Mouse (Mus musculus): ENCODE data around the gene Qser1.

The Qser1 gene

GRCm38 (mm10) chr2:104817555-104818330, 1.2 kb upstream of the Qser1 start:
- peak; percentile 35 for DNase-seq (ENCODE audit: low read depth, low spot score)

- DNase-seq (ENCODE audit: low read depth, low spot score): peak; percentile 91
Measured at GRCm38 (mm10) chr2:104816866-104817439, 393 bp upstream of the Qser1 start.

DNA sequence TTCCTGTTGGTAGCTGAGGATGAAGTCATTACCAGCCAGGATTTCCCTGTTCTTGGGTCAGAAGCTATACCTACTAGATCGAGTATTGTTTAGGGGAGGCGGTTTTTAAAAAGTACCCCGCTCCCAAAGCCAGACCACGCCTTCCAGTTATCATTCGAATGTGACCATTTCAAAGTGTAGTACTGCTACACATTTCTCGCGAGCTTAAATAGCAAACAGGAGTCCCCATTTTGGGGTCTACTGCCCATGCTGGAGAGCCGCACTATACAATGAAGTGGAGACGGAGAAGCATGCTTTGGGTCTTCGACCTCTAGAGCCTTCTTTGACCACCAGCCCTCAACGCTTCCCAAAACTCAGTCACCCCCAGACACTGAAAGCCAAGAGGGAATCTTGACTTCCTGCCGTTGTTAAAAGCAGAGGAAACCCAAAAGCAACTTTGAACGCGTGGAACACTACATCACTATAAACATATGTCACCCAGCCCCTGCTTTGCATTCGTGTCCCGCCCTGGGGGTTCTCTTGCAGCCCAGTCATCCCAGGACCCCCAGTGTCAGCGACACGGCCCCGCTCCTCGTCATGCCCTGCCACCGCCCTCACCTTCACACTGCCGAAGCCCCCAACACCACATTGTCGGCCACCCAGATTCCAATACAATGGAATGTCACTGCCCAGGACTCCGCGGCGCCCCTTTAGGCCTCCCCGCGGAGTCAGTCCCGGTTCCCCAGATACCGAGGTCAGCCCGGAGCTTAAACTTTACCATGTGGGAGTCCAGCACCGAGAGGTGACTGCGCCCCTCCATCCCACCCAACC, 794 bp downstream of the Qser1 start:
- peak; percentile 58 for DNase-seq (ENCODE audit: low read depth, low spot score)

DNA sequence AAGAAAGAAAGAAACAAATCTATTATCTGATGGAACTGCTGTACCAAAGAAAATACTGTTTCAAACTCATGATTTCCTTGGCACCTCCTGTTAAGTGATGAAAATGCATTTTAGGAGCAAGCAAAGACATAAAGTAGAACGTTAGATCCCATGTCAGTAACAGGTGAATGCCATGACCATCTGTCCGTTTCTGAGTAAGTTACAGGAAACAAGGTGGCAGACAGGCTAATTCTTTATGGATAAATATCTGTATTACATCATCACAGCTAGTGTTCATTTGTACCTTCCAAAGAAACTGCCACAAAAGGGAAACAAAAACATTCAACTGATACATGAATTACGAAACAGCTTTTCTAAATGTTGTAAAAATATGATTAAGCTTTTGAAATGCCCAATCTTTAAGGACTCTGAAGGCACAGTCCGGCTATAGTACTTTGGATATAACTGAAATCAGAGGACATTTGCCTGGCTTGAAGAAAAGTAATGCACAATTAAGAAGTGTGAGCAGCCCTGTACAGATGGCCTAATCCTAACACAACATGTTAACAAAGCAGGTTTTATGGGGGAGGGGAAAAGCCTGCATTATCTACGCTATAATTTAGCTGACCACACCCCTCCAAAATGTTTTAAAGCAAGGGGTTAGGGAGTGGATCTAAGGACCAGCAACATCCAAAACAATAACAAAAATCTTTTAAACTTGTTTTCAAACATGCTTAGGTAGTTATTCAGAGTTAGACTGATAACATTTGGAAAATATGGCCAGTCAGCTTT, 2.2 kb downstream of the Qser1 start:
- DNase-seq (ENCODE audit: low read depth, low spot score): no peak

DNA sequence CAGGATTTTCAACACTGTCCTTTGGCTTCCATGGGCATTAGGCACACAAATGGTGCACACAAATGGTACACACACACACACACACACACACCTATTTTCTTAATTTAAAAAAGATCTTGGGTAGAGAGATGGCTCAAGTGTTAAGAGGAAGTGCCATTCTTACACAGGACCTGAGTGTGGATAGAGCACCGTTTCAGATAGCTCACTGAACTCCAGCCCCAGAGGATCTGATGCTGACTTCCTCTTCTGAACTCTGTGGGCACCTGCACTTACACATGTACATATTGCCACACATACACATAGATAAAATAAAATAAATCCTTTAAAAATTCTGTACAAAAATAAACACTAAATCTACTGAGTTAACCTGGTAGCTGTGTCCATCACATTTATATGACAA, 11.1 kb downstream of the Qser1 start:
- no peak for DNase-seq (ENCODE audit: low read depth, low spot score)

DNA sequence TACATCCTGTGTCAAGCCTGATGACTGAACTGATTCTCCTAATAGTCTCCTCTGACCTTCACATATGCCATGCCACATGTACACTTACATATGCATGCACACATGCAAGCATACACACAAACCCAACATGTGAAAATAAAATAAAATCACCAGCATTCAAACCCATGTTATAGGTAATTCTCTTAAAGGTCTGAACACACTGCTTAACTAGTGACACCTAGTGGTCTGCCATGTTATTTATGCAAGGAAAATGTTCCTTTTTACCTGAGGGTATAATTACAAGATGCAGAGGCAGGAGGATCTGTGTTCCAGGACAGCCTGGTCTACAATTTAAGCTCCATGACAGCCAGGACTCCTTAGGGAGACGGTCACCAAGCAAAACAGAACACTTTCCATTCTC, 41.8 kb downstream of the Qser1 start:
- DNase-seq (ENCODE audit: low read depth, low spot score): peak; percentile 52

- no peak for DNase-seq (ENCODE audit: low read depth, low spot score)
Measured at GRCm38 (mm10) chr2:104768697-104769096, 47.9 kb downstream of the Qser1 start.

- DNase-seq (ENCODE audit: low read depth, low spot score): no peak
Measured at GRCm38 (mm10) chr2:104764018-104764417, 52.5 kb downstream of the Qser1 start.

DNA sequence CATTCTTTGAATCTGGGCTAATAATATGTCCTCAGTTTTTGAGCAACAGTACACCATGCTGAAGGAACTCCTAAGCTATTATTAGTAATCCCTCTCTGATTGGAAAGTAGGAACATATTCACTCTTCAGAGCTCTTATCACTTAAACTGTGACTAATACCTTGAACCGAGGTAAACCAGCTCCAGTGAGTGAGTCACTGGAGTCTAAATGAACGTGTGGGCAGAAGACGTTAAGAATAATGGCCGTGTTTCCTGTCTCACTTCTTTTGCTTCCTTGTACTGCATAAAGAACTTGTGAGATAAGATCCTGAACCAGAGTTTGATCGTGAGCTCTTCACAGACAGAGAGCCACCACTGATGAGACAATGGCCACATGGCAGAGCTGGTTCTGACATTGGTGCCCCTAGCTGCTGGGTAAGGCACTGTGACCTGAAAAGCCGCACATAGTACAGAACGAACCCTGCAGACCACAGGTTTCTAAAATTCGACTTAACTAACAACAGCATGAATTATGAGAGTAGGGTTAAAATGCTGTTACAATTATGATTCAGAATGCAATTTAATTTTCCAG, 53.3 kb downstream of the Qser1 start:
- DNase-seq (ENCODE audit: low read depth, low spot score): peak; percentile 36

DNA sequence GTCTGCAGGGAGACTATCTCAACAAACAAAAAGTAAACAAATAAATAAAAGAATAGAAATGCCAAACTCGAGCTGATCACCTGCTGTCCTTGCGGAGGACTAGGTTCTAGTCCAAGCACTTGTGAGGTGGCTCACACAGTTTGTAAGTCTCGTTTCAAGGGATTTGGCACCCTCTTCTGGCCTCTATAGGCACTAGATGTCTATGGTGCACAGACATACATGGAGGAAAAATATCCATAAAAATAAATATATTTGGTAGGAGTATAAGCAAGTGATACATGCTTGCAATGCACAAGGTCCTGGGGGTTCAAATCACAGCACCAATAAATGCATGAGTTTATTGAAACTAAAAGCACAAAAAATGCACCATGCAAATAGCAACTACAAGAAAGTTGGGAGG, 65.9 kb downstream of the Qser1 start:
- DNase-seq (ENCODE audit: low read depth, low spot score): peak; percentile 12

GRCm38 (mm10) chr2:104748652-104749183, 67.8 kb downstream of the Qser1 start:
- no peak for DNase-seq (ENCODE audit: low read depth, low spot score)

GRCm38 (mm10) chr2:104746251-104746650, 70.3 kb downstream of the Qser1 start:
- no peak for DNase-seq (ENCODE audit: low read depth, low spot score)

- DNase-seq (ENCODE audit: low read depth, low spot score): no peak
Measured at GRCm38 (mm10) chr2:104743971-104744370, 72.6 kb downstream of the Qser1 start.

- no peak for DNase-seq (ENCODE audit: low read depth, low spot score)
Measured at GRCm38 (mm10) chr2:104743160-104743559, 73.4 kb downstream of the Qser1 start.

GRCm38 (mm10) chr2:104742741-104743064, 73.9 kb downstream of the Qser1 start, which contains the start of gene Depdc7:
Gene Depdc7, minus strand, starts transcription at chr2:104742878.
- peak; percentile 45 for DNase-seq (ENCODE audit: low read depth, low spot score)

DNA sequence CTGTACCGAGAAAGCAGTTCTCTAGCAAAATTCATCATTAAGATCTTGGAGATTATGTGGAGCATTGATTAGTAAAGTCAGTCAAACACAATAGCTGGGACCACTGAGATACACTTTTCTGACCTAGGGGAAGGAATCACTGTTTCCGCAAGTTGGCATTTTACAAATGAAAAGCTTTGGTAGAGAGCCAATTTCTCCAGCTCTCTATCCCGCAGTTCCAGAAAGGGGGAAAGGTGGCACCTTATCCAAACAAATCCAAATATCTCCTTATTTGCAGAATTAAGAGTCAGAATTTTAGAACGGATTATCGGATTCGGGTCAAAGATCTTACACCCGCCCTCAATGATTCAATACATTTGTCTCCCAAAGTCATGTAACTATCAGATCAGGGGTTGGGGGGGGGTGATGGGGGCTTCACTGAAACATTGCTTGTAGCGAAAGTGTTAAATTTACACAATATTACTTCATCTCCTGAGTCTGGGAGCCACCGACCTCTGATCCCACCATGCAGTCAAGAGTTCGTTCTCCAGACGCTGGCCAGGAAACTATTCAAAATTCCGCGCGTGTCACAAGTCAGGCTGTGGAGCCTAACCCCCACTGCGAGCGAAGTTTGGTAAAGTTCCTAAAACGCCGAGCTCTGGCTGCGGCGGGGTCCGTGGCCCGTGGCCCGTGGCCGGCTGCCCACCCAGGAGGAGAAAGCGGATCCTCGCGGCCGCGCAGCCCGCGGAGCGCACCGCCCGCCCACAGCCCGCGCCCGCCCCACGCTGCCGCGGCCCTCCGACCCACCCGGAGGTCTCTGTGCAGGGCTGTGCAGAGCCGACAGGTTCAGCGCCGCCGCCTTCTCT, 74.4 kb downstream of the Qser1 start:
- no peak for DNase-seq (ENCODE audit: low read depth, low spot score)

DNA sequence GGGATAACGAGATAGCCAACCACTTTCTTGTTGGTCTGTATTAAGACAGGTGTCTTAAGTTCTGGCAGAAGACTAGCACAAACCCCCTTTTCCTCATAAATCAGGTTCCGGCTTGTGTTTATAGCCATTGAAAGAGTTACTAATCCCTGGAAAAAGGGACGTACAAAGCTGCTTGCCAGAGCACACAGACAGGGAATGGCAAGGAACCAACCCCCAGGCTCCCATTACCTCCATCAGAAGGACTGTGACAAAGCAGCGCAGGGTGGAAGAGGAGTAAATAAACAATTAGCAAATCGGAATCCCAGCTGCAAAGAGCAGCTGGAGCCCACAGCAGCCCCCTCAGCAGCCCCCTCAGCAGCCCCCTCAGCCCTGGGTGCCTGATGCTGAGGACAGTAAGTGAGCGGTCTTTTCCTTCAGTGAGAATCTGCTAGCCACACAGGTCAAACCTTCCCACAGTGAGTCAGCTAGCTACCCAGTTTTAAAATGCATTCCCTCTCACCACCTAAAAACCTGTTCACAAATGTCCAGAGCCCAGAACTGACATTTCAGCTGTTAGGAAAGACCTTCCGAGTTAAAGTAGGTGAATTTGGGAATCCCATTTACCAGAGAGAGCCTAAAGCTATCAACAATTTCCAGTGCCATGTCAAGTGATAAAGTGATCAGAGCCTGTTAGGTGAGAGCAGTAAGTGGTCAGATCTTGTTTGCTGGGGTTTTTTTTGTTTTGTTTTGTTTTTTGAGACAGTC, 75.4 kb downstream of the Qser1 start:
- no peak for DNase-seq (ENCODE audit: low read depth, low spot score)

DNA sequence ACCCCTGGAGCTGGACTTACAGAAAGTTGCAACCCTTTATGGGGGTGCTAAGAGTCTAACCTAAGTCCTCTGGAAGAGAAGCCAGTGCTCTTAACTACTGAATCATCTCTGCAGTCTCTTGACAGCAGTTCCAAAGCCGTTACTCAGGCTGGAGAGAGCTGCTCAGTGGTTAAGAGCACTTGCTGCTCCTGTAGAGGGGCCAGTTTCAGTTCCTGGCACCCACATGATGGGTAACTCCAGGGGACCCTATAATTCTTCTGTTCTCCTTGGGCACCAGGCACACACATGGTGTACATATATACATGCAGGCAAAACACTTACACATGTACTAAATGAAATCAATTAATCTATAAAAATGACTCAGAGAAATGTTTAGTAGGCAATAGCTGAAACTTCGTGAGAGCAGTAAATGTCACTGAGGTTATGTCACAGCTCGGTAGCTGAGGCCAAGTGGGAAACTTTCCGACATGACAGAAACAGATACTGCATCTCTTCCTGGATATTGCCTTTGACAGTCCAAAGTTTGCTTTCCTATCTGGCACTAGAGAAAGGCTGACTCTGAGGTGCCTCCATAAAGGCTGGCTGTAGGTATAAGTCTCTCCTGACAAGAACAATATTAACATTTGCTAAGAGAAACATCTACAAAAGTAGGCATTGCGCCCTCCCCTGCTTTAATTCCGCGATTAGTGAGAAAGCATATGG, 76.2 kb downstream of the Qser1 start:
- DNase-seq (ENCODE audit: low read depth, low spot score): no peak

DNA sequence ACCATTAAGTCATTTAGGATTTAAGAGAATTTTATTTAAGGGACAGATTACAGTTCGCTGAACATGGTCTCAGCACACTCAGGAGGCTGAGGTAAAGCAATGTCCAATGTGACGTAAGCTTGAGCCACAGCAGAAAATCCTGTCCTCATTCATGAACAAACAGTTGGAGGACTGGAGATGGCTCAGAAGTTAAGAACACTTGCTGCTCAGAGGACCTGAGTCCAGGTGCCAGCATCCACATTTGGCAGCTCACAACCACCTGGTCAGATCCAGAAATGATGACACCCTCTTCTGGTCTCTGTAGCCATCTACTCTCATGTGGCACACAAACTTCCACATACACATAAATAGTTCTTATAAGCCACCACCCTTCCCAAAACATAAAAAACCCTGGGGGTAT, 76.9 kb downstream of the Qser1 start:
- no peak for DNase-seq (ENCODE audit: low read depth, low spot score)

Data from CD4-positive, CD25-positive, alpha-beta regulatory T cell, adult 2 months (primary cell).